Mouse (Mus musculus) cerebellum, adult 18-20 months (tissue): Measurements from ENCODE around the gene Gm49373.

ENCODE experiments used
- DNase-seq, 2 experiments: peaks; one replicate each; pipeline ENCODE4 v3.0.0; 2021

Gene Gm49373

GRCm38 (mm10) chr9:21073044-21073840 is at the start of gene Gm49373, which contains the start of gene Fdx1l:
Gene Gm49373, minus strand, starts transcription at chr9:21073096.
Gene Fdx1l, minus strand, starts transcription at chr9:21073614.
- peak; percentile 89 to 93 for DNase-seq

- no peak for DNase-seq
Observed at GRCm38 (mm10) chr9:21121483-21121882, 48.6 kb upstream of the Gm49373 start.

- DNase-seq: no peak
Observed at GRCm38 (mm10) chr9:21117073-21117472, 44.2 kb upstream of the Gm49373 start.

- DNase-seq: no peak
Observed at GRCm38 (mm10) chr9:21115105-21115504, 42.2 kb upstream of the Gm49373 start.

- DNase-seq: peak; percentile 36 to 49
Observed at GRCm38 (mm10) chr9:21114190-21114589, 41.3 kb upstream of the Gm49373 start.

GRCm38 (mm10) chr9:21113751-21114150 is 40.9 kb upstream of the Gm49373 start:
- no peak for DNase-seq

- no peak for DNase-seq
Observed at GRCm38 (mm10) chr9:21107607-21108237, 34.8 kb upstream of the Gm49373 start.

GRCm38 (mm10) chr9:21105760-21106564 is 33.1 kb upstream of the Gm49373 start:
- DNase-seq: no peak

- DNase-seq: no peak
Observed at GRCm38 (mm10) chr9:21104814-21105213, 31.9 kb upstream of the Gm49373 start.

- DNase-seq: no peak
Observed at GRCm38 (mm10) chr9:21102076-21102475, 29.2 kb upstream of the Gm49373 start.

GRCm38 (mm10) chr9:21100447-21101161 is 27.7 kb upstream of the Gm49373 start:
- DNase-seq: no peak

- no peak for DNase-seq
Observed at GRCm38 (mm10) chr9:21097793-21098192, 24.9 kb upstream of the Gm49373 start.

- no peak for DNase-seq
Observed at GRCm38 (mm10) chr9:21095958-21096357, 23.1 kb upstream of the Gm49373 start.

GRCm38 (mm10) chr9:21093423-21093822 is 20.5 kb upstream of the Gm49373 start:
- DNase-seq: no peak

- DNase-seq: peak; percentile 96 to 99
Observed at GRCm38 (mm10) chr9:21091707-21092320, 18.9 kb upstream of the Gm49373 start, which contains the start of the genes Gm38431 and Raver1. Gene Gm38431, minus strand, starts transcription at chr9:21091997. Gene Raver1, minus strand, starts transcription at chr9:21092008.

- DNase-seq: no peak
Observed at GRCm38 (mm10) chr9:21090972-21091706, 18.2 kb upstream of the Gm49373 start.

GRCm38 (mm10) chr9:21090537-21090936 is 17.6 kb upstream of the Gm49373 start:
- DNase-seq: no peak

GRCm38 (mm10) chr9:21083324-21083723 is 10.4 kb upstream of the Gm49373 start:
- no peak for DNase-seq

- DNase-seq: peak in 1 of 2 experiments; percentile 35
Observed at GRCm38 (mm10) chr9:21081127-21081526, 8.2 kb upstream of the Gm49373 start.

GRCm38 (mm10) chr9:21075625-21076024 is 2.7 kb upstream of the Gm49373 start:
- DNase-seq: no peak

- no peak for DNase-seq
Observed at GRCm38 (mm10) chr9:21074173-21074572, 1.3 kb upstream of the Gm49373 start.
